Mouse (Mus musculus) cerebellum, postnatal 4 days (tissue): ENCODE results near the gene 2010111I01Rik.

Experiments
- DNase-seq, 2 experiments: peaks; one replicate each; pipeline ENCODE4 v3.0.0; 2022; ENCODE audit warnings: low spot score in 2 of 2, mixed read lengths in 1 of 2

The 2010111I01Rik gene

DNA sequence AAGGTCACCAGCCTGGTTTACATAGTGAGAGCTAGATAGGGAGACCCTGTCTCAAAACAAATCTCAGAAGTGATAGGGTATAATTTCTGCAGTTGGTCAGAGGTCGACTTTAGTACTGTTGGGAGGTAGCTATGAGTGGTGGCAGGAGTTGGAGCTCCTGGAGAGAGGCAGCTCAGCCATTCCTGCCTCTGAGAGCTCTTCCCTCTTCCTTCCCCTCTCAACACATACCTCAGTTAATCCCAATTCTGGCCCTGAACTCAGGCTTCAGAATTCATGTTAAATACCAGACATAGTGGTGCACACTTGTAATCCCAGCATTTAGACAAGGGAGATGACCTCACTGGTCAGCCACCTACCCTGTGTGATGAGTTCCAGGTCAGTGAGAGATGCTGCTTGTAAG, 65.3 kb downstream of the 2010111I01Rik start:
- no peak for DNase-seq

- DNase-seq, result no peak
These were observed 66.6 kb downstream of the 2010111I01Rik start for GRCm38 (mm10) chr13:63031244-63031643.

DNA sequence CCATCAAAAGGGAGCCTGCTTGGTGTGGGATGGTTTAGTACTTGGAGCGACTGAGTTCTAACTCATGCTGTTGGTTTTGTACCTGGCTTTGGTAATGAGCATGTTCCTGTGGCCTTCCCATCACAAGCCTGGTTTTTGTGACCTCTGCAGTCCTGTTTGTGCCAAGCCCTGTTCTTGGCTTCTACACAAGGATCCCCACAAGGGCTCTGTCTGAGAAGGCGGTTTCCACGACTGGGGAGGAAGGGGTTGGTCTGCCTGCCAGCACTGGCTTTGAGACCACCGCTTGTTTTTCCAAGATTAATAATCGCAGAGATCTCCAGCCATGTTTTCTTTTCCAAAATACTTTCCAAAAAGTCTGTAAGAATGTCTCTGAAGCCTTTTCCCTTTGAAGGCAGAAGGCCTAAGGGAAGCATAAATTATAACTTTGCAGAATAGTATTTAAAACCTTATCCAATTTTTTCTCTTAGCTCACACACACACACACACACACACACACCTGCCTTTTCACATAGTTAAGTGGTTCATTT, 67.7 kb downstream of the 2010111I01Rik start:
- DNase-seq, result no peak

- DNase-seq, result peak in 1 of 2 experiments; percentile 31
These were observed 68.3 kb downstream of the 2010111I01Rik start for GRCm38 (mm10) chr13:63032958-63033357.

- no peak for DNase-seq
These were observed 68.7 kb downstream of the 2010111I01Rik start for GRCm38 (mm10) chr13:63033364-63033763.

DNA sequence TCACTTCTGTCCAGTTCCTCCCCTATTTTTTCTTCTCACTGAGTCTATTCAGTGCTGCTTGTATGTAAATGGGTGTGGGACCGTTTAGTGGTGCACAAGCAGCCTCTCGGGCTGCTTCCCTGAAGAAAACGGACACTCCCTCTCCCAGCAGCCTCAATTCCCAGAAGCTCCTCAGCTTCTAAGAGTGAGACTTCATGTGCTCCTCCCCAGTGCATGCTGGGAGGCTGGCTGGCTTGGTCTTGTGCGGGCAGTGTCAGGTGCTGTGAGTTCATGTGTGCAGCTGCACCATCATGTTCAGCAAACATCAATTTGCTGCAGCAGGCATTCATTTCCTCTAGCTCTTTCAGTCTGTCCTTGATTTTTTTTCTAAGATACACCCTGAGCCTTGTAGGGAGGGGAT, 70.0 kb downstream of the 2010111I01Rik start:
- DNase-seq, result no peak

- no peak for DNase-seq
These were observed 73.2 kb downstream of the 2010111I01Rik start for GRCm38 (mm10) chr13:63037906-63038305.

GRCm38 (mm10) chr13:63038415-63038814, 73.7 kb downstream of the 2010111I01Rik start:
- DNase-seq, result no peak

- DNase-seq, result no peak
These were observed 74.2 kb downstream of the 2010111I01Rik start for GRCm38 (mm10) chr13:63038871-63039270.

DNA sequence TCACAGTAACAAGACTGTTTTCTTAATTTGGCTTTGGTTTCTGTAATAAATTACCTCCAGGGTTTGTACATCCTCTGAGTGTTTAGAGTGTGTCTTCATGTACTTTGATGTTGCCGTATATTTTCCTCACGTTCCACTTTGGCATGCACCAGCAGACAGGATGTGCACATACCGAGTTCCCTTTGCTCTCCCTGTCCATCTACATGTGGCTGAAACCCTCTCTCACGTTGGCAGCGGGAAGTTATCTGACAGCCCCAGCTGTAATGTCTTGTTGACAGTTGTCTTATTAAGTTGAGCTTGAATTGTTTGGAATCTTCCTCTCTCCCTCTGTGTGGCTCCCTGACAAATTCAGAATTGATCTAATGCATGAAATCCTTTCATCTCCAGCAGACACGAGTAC, 74.6 kb downstream of the 2010111I01Rik start:
- no peak for DNase-seq

GRCm38 (mm10) chr13:63039848-63040247, 75.2 kb downstream of the 2010111I01Rik start:
- DNase-seq, result no peak

GRCm38 (mm10) chr13:63045504-63046205, 81.0 kb downstream of the 2010111I01Rik start:
- DNase-seq, result no peak

- DNase-seq, result peak; percentile 28 to 64
These were observed 81.7 kb downstream of the 2010111I01Rik start for GRCm38 (mm10) chr13:63046206-63047020.

GRCm38 (mm10) chr13:63063706-63064105, 99.0 kb downstream of the 2010111I01Rik start:
- DNase-seq, result no peak

- no peak for DNase-seq
These were observed 101.9 kb downstream of the 2010111I01Rik start for GRCm38 (mm10) chr13:63066607-63067006.

DNA sequence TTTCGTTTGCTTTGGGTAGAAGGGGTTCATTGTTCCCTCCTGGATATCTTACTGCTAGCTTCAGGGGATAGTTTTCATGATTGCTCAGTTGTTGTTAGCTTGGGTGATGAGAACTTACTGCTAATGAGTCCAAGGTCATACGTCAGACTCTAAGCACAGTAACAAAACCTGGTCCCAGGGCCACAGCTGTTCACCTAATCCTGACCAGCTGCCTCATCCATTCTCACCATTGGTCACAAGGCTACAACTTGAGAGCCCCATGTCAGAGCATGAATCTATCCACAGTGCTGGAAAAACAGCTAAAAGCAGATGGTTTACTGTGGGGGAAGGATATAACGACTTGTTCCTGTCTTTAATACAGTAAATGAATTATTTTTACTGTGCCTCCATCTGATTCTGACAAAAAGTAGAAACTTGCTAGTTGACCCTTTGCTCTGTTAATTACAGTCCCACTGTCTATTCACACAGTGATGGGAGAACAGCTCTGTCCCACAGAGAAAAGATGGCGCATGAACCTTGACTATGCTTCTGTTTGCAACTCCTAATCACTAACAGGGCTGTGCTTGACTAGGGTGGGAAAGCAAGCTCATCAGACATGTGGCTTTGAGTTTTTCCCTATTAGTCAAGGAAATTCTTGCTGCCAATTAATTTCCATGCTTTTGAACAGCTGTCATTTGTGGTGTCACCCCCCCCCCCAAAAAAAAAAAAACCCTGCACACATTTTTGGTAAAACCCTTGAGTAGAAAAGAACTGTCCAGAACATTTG, 103.9 kb downstream of the 2010111I01Rik start:
- no peak for DNase-seq

GRCm38 (mm10) chr13:63071874-63072273, 107.2 kb downstream of the 2010111I01Rik start:
- no peak for DNase-seq

GRCm38 (mm10) chr13:63072376-63072775, 107.7 kb downstream of the 2010111I01Rik start:
- DNase-seq, result no peak

DNA sequence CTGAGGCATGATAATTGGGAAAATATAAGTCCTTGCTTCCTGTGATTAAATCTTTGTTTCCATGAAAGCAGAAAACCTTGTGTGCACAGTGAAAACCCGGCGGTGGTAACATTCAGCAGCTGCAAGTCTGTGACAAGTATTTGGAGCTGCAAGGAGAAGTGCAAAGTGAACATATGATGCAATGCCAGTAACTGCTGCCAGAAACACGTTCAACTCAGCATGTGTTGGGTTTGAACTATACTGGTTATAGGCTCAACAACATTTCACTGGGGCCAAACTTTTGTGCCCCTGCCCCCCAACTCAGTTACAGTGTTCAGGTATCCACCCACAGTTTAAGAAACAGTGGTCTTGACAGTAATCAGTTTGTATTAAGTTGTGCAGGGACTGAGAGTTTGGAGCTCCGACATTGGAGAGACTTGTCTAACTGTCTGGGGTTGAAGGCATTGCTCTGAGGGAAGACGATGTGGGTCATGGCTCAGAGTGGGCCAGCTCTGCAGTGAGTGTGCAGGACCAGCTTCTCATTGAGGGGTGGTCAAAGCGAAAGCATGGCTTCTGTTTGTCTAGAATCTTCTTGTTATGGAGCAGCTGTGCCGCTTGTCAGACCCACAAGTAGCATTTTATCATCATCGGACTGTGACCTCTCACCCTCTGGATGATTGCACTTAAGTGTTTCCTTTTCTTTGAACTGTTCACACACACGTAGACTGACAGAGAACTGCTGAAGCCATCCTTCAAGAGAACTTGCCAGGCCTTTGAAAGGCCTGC, 109.4 kb downstream of the 2010111I01Rik start:
- DNase-seq, result no peak

- DNase-seq, result no peak
These were observed 109.9 kb downstream of the 2010111I01Rik start for GRCm38 (mm10) chr13:63074676-63074991.

DNA sequence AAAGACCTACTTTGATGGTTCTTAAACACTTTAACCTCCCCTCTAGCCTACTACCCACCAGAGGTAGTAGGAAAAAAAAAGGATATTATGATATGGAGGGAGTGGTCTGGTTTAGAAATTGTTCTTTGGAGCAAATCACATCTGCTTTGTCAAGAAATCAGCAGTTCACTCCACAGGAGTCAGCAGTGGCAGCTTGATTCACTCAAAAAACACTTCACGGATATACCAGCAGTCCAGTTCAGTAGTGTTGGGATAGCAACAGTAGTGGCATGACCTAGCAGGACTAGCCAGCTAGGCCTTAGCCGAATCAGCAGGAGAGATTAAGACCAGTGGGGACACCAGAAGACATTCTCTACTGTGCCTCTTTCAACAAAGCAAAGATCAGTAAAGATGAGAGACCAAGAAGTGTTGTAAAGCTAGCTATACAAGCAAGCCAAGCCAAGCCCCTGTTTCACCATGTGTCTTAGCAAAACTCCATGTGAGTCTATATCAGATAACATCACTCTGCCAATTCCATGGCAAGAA, 110.7 kb downstream of the 2010111I01Rik start:
- DNase-seq, result no peak
